Mouse (Mus musculus): ENCODE measurements around the gene Rrp1. TPM values are rescaled to one million over a fixed set of nuclear protein-coding genes. Genes with fewer than 3 reads are reported as not detected.

Gene Rrp1
- polyA plus RNA-seq, 1 experiment from 2014 or later, result 340 TPM

Small RNAs within 50 kb of the gene (microRNA-seq; reads per million reads assigned to microRNA genes)
- not detected for gene Mir6410
- gene Mir6907, result 0.70 reads per million
- 0.93 reads per million for gene Mir6908

Other genes starting within 250 kb of the Rrp1 start
- gene D10Jhu81e, start 243.3 kb downstream of the Rrp1 start, polyA plus RNA-seq (2016; fragmentation: Nextera tagmentation; extraction: Ambion mirVana), result 30.9 and 34.0 TPM in 2 replicates
- gene Pwp2, start 227.9 kb downstream of the Rrp1 start, polyA plus RNA-seq (2016; fragmentation: Nextera tagmentation; extraction: Ambion mirVana), result 27.1 and 28.6 TPM in 2 replicates
- gene Trappc10, start 168.4 kb downstream of the Rrp1 start, polyA plus RNA-seq (2016; fragmentation: Nextera tagmentation; extraction: Ambion mirVana), result 17.0 and 18.8 TPM in 2 replicates
- 48.7 and 52.7 TPM in 2 replicates for gene Agpat3, start 60.6 kb downstream of the Rrp1 start, polyA plus RNA-seq (2016; fragmentation: Nextera tagmentation; extraction: Ambion mirVana)
- 192 and 204 TPM in 2 replicates for gene Cstb, start 12.6 kb upstream of the Rrp1 start, polyA plus RNA-seq (2016; fragmentation: Nextera tagmentation; extraction: Ambion mirVana)
- 10.4 and 10.6 TPM in 2 replicates for gene Pdxk, start 51.9 kb upstream of the Rrp1 start, polyA plus RNA-seq (2016; fragmentation: Nextera tagmentation; extraction: Ambion mirVana)
- gene Olfr1358, start 104.4 kb upstream of the Rrp1 start, polyA plus RNA-seq (2016; fragmentation: Nextera tagmentation; extraction: Ambion mirVana), result not detected in 2 replicates
- 49.0 and 49.2 TPM in 2 replicates for gene Ilvbl, start 161.3 kb upstream of the Rrp1 start, polyA plus RNA-seq (2016; fragmentation: Nextera tagmentation; extraction: Ambion mirVana)
- 19.0 and 19.7 TPM in 2 replicates for gene Syde1, start 178.9 kb upstream of the Rrp1 start, polyA plus RNA-seq (2016; fragmentation: Nextera tagmentation; extraction: Ambion mirVana)
- not detected in 2 replicates for gene Olfr1357, start 205.0 kb upstream of the Rrp1 start, polyA plus RNA-seq (2016; fragmentation: Nextera tagmentation; extraction: Ambion mirVana)

Measured in limb, embryonic 12.5 days (tissue).